Mouse (Mus musculus) stomach, embryonic 14.5 days (tissue): Measurements from ENCODE around the gene Mrpl2. TPM values are rescaled to one million over a fixed set of nuclear protein-coding genes. Genes with fewer than 3 reads are reported as not detected.

Experiments used
- ATAC-seq: fragments of 200-750 bp; cut with Nextera tagmentation; 2 replicates; pipeline ENCODE4 v1.8.0; 2017; ENCODE audit warnings: low read depth, moderate TSS enrichment; ENCODE audit not compliant: insufficient number of reproducible peaks, insufficient read depth, low FRiP score
- H3K27ac ChIP-seq: fragments of 300-500 bp; sonication (generic); 2 replicates; pipeline ENCODE4 v1.5.1; 2014; ENCODE audit warnings: mild to moderate bottlenecking, low read length, moderate library complexity, mixed read lengths
- H3K27me3 ChIP-seq: fragments of 300-500 bp; sonication (generic); 2 replicates; pipeline ENCODE4 v1.6.1; 2014; ENCODE audit warnings: low read length, control low read depth, mixed read lengths; ENCODE audit not compliant: control insufficient read depth, insufficient read depth
- H3K36me3 ChIP-seq: fragments of 300-500 bp; sonication (generic); 2 replicates; pipeline ENCODE4 v1.6.1; 2014; ENCODE audit warnings: mild to moderate bottlenecking, control low read depth, low read length, moderate library complexity, mixed read lengths; ENCODE audit not compliant: control insufficient read depth, insufficient read depth
- H3K4me1 ChIP-seq: fragments of 300-500 bp; sonication (generic); 2 replicates; pipeline ENCODE4 v1.6.1; 2014; ENCODE audit warnings: low read length, control low read depth, mixed read lengths; ENCODE audit not compliant: control insufficient read depth, insufficient read depth
- H3K4me2 ChIP-seq: fragments of 300-500 bp; sonication (generic); replicated peaks from 2 replicates; pipeline ENCODE4 v1.6.1; 2014; ENCODE audit warnings: low read depth, low read length, control low read depth
- H3K4me3 ChIP-seq: fragments of 300-500 bp; sonication (generic); 2 replicates; pipeline ENCODE4 v1.5.1; 2014; ENCODE audit warnings: low read depth, low read length, control low read depth
- H3K9ac ChIP-seq: fragments of 300-500 bp; sonication (generic); replicated peaks from 2 replicates; pipeline ENCODE4 v1.6.1; 2014; ENCODE audit warnings: low read depth, mild to moderate bottlenecking, control low read depth, low read length, moderate library complexity, mixed read lengths
- H3K9me3 ChIP-seq: fragments of 300-500 bp; sonication (generic); 2 replicates; pipeline ENCODE4 v1.6.1; 2016; ENCODE audit warnings: low read depth, low read length, control low read depth; ENCODE audit not compliant: control insufficient read depth
- WGBS: fragments of 180-500 bp; shearing (Covaris S2); extraction: QIAGEN DNeasy Blood & Tissue Kit; methylation state at CpG from one replicate; pipeline ENCODE4 v1.1.7; 2014; 5-methylcytosine and 5-hydroxymethylcytosine counted together
- polyA plus RNA-seq: library from polyadenylated mRNA; unstranded; fragments of >200 nt; fragmentation: Nextera tagmentation; extraction: Ambion mirVana; gene quantifications from 2 replicates; pipeline ENCODE4 v1.2.1, GENCODE M21; 2014

Mrpl2 gene
- 99.2 and 104 TPM in 2 replicates for polyA plus RNA-seq

DNA sequence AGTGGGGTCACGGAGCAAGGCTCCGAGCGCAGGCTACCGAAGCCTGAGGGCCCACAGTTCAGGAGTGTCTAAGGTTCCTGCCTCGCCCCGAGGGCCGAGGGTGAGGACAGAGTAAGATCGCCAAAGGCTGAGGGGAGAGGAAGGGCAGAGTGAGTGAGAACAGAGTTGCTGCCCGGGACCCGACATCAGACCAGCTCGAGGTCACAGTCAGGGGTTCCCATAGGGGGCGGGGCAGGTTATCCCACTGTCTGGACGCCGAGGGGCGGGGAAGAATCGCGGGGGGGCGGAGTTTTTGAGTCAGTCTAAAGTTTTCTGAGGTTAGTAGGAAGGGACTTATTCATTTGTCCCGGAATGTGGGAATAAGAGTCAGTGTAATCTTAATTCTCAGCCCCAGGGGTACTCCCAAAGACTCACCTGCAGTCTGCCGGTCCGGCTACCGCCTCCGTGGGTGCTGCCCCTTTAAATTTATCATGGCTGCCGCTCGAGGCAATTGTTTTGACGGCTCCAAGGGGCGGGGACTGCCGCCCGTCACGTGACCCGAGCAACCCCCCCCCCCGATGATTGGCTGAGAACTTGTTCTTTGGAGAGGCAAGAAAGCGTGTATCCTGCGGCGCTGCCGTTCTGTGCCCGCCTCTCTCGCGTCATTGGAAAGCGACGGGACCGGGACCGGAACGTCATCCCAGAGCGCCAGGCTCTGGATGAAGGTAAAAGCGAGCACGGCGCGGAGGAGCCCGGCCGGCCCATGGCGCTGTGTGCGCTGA lies at the start of gene Mrpl2, which contains the start of gene Klc4:
TSS of gene Mrpl2 (plus strand) at position 669 of the 761 bp plus-strand sequence.
TSS of gene Klc4 (minus strand) at position 462 of the 761 bp plus-strand sequence.
- H3K27ac ChIP-seq = peak within 1 kb of the TSS; percentile 84
- H3K27me3 ChIP-seq = no peaks in the 10 kb centered on the region
- no peaks in the 10 kb centered on the region for H3K9me3 ChIP-seq
- H3K4me3 ChIP-seq = peak within 1 kb of the TSS; percentile 74
- H3K4me2 ChIP-seq = peak within 1 kb of the TSS; percentile 94
- peaks cover 26% of the 10 kb centered on the region for H3K4me1 ChIP-seq
- ATAC-seq = peak; percentile 68
- H3K36me3 ChIP-seq = peaks cover 18% of the 10 kb centered on the region
- 0% methylated on average over 53 of the region's 53 CpGs for WGBS
- H3K9ac ChIP-seq = peak within 1 kb of the TSS; percentile 60

- Histone ChIP-seq H3K4me2 (no peak overlapping the region), H3K9ac (no peak overlapping the region), H3K4me1 (0 out of 2 replicates have a peak, but pooled peaks cover 8% of the 10 kb centered on the region), H3K36me3 (no peaks in the 10 kb centered on the region; the same call in 1 of the 2 replicates), H3K27me3 (no peaks in the 10 kb centered on the region), H3K27ac (no peak overlapping the region), H3K4me3 (no peak overlapping the region), H3K9me3 (no peaks in the 10 kb centered on the region)
- WGBS = 83% methylated on average over 11 of the region's 11 CpGs
- no peak for ATAC-seq
These were observed 48.1 kb upstream of the Mrpl2 start for GRCm38 (mm10) chr17:46597956-46598355.

- H3K9ac ChIP-seq = no peak overlapping the region
- 81% methylated on average over 4 of the region's 4 CpGs for WGBS
- H3K4me1 ChIP-seq = no peaks in the 10 kb centered on the region
- no peak overlapping the region for H3K4me3 ChIP-seq
- no peak for ATAC-seq
- H3K27me3 ChIP-seq = no peaks in the 10 kb centered on the region
- H3K36me3 ChIP-seq = no peaks in the 10 kb centered on the region; the same call in 1 of the 2 replicates
- H3K4me2 ChIP-seq = no peak overlapping the region
- H3K27ac ChIP-seq = no peak overlapping the region
- H3K9me3 ChIP-seq = no peaks in the 10 kb centered on the region
These were observed 47.1 kb upstream of the Mrpl2 start for GRCm38 (mm10) chr17:46598963-46599362.

GRCm38 (mm10) chr17:46600569-46600968 lies 45.5 kb upstream of the Mrpl2 start:
- Histone ChIP-seq H3K9me3 (no peaks in the 10 kb centered on the region), H3K27ac (no peak overlapping the region), H3K4me1 (0 out of 2 replicates have a peak, but pooled peaks cover 3% of the 10 kb centered on the region), H3K27me3 (no peaks in the 10 kb centered on the region), H3K4me2 (no peak overlapping the region), H3K9ac (no peak overlapping the region), H3K4me3 (no peak overlapping the region), H3K36me3 (no peaks in the 10 kb centered on the region; the same call in 1 of the 2 replicates)
- 92% methylated on average over 2 of the region's 2 CpGs for WGBS
- no peak for ATAC-seq

- H3K4me1 ChIP-seq = 0 out of 2 replicates have a peak, but pooled peaks cover 3% of the 10 kb centered on the region
- no peak for ATAC-seq
These were observed 43.8 kb upstream of the Mrpl2 start for GRCm38 (mm10) chr17:46602212-46602611.

DNA sequence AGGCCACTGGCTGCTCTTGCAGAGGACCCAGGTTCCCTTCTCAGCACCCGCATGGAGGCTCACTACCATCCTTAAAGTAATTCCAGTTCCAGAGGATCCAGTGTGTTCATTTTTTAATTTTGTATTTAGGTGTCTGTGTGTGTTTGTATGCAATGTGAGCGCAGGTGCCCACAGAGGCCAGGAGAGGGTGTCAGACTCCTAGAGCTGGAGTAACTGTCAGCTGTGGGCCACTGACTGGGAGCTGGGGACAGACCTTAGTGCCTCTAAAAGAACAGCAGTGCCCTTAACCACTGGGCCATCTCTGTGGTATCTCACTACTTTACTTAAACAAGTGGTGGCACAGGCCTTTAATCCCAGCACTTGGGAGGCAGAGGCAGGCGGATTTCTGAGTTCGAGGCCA lies 42.8 kb upstream of the Mrpl2 start:
- Histone ChIP-seq H3K4me2 (no peak overlapping the region), H3K36me3 (no peaks in the 10 kb centered on the region; the same call in 1 of the 2 replicates), H3K27me3 (no peaks in the 10 kb centered on the region), H3K9ac (no peak overlapping the region), H3K4me1 (0 out of 2 replicates have a peak, but pooled peaks cover 3% of the 10 kb centered on the region), H3K9me3 (no peaks in the 10 kb centered on the region), H3K27ac (no peak overlapping the region), H3K4me3 (no peak overlapping the region)
- WGBS = 89% methylated on average over 4 of the region's 4 CpGs
- ATAC-seq = no peak

More at GRCm38 (mm10) chr17:46602212-46602611, 43.8 kb upstream of the Mrpl2 start:
- no peaks in the 10 kb centered on the region for H3K9me3 ChIP-seq
- 0 out of 2 replicates have a peak overlapping the region, but pooled peaks have one; percentile 21 for H3K27ac ChIP-seq
- 53% methylated on average over 9 of the region's 9 CpGs for WGBS
- H3K4me3 ChIP-seq = no peak overlapping the region
- H3K4me2 ChIP-seq = no peak overlapping the region
- H3K36me3 ChIP-seq = no peaks in the 10 kb centered on the region; the same call in 1 of the 2 replicates
- H3K9ac ChIP-seq = no peak overlapping the region
- no peaks in the 10 kb centered on the region for H3K27me3 ChIP-seq

DNA sequence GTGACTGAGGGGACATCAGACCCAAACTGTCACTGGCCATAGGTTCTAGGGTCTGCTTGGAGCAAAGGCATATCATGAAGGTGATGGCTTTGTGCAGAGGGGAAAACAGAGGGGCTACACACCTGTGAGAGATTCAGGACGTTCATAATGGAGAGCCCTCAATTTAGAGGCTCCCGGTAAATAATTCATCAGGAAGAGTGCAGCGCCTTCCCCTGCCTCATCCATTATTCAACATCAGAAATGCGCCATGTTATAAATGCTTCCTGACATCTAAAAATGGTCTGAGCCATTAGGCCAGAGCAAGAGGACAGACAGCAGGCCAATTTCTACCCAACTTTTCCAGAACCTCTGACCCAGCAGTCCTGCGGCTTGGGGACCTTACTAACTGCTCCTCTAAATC lies 40.9 kb upstream of the Mrpl2 start:
- ATAC-seq = no peak
- no peak overlapping the region for H3K4me3 ChIP-seq
- no peaks in the 10 kb centered on the region; the same call in 1 of the 2 replicates for H3K36me3 ChIP-seq
- no peak overlapping the region for H3K9ac ChIP-seq
- H3K27ac ChIP-seq = 0 out of 2 replicates have a peak overlapping the region, but pooled peaks have one; percentile 16
- no peaks in the 10 kb centered on the region for H3K27me3 ChIP-seq
- H3K4me2 ChIP-seq = no peak overlapping the region
- H3K4me1 ChIP-seq = peaks cover 6% of the 10 kb centered on the region; the same call in 1 of the 2 replicates
- 62% methylated on average over 5 of the region's 5 CpGs for WGBS
- H3K9me3 ChIP-seq = no peaks in the 10 kb centered on the region

DNA sequence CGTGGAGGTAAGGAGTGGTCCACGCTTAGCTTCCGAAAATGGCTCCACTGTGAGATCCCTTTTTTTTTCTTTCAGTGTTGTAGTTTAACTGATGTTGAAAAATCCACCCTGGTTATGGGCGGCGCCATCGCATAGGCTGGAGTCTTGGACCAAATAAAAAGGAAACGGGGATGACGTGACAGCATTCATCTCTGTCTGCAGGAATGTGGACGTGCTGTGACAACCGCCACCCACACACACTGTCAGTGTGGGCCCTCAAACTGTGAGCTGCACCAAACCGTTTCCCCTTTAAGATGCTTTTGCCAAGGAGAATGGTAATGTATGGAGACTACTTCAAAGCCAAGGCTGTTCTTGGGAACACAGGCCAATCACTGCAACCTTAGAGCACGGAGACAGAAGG lies 40.0 kb upstream of the Mrpl2 start:
- ATAC-seq = no peak
- Histone ChIP-seq H3K36me3 (no peaks in the 10 kb centered on the region; the same call in 1 of the 2 replicates), H3K4me2 (no peak overlapping the region), H3K9me3 (no peaks in the 10 kb centered on the region), H3K27me3 (no peaks in the 10 kb centered on the region), H3K4me1 (peaks cover 10% of the 10 kb centered on the region; the same call in 1 of the 2 replicates), H3K4me3 (no peak overlapping the region), H3K27ac (no peak overlapping the region), H3K9ac (no peak overlapping the region)
- WGBS = 77% methylated on average over 12 of the region's 12 CpGs
